Mouse (Mus musculus): ENCODE measurements around the gene Klhdc7a. TPM values are rescaled to one million over a fixed set of nuclear protein-coding genes. Genes with fewer than 3 reads are reported as not detected.

Gene Klhdc7a
- total and polyA plus RNA-seq, 3 experiments, result 0.11 TPM; not detected in 2

DNA sequence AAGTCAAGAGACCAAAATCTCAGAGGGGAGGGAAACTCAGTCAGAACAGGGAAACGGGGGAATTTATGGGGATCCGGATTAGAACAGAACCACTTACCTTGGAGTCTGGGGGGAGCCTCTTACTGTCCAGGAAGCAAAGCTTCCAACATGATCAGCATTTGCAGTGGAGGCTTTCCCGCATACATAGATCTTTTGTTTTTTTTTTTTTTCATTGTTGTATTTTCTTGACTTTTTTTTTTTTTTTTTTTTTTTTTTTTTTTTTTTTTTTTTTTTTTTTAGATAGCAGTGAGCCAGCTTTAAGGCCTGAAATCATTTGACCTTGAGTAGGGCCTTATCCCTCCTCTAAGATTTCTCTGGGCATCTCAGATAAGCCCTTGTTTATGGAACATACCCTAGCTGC lies 8.6 kb downstream of the Klhdc7a start:
- H3K36me3 ChIP-seq (replicated peaks), result no peaks in the 10 kb centered on the region
- no peak for TF ChIP-seq TAL1 (conservative IDR thresholded peaks at IDR 0.05; ENCODE audit: low read depth, low read length)
- DNase-seq (ENCODE audit: low spot score) (no peak), ATAC-seq (ENCODE audit: extremely low read depth, insufficient number of reproducible peaks, low FRiP score, poor library complexity, severe bottlenecking) (no peak)
- no peaks in the 10 kb centered on the region for H3K27me3 ChIP-seq (ENCODE audit: insufficient read depth, low read length)
- H3K9me3 ChIP-seq (replicated peaks), result peaks cover 47% of the 10 kb centered on the region
- no peak overlapping the region for H3K4me3 ChIP-seq (ENCODE audit: low read depth, low read length)
- no peaks in the 10 kb centered on the region for H3K4me1 ChIP-seq (ENCODE audit: insufficient read depth, low read depth, low read length)

DNA sequence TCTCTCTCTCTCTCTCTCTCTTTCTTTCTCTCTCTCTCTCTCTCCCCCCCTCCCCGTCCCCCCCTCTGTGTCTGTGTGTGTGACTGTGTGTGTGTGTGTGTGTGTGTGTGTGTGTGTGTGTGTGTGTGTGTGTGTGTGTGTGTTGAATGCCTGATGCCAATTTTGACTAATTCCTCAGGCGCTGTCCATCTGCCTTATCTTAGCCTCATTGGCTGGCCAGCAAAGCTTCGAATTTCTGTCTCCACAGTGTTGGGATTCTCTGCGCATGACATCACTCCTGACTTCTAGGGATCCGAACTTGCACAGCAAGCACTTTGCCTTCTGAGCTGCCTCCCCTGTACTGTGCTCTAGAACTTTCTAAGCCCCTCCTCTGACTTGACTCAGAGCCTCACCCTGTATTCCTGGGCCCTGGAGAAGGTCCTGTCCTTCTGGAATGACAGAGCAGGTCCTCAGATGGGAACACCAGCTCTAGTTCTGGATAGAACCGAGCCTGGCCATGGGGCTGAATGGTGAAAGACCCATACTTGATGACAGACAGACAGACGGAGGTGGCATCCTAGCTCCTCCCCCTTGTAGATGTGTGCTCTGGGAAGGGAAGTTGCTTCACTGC lies 16.8 kb downstream of the Klhdc7a start:
- peaks cover 60% of the 10 kb centered on the region for H3K9me3 ChIP-seq (replicated peaks)
- H3K36me3 ChIP-seq (replicated peaks), result no peaks in the 10 kb centered on the region
- no peak overlapping the region for H3K4me3 ChIP-seq (ENCODE audit: low read depth, low read length)
- no peak for DNase-seq (ENCODE audit: low spot score)
- H3K27me3 ChIP-seq (ENCODE audit: insufficient read depth, low read length), result no peaks in the 10 kb centered on the region
- no peaks in the 10 kb centered on the region for H3K4me1 ChIP-seq (ENCODE audit: insufficient read depth, low read depth, low read length)
- ATAC-seq (ENCODE audit: extremely low read depth, insufficient number of reproducible peaks, low FRiP score, poor library complexity, severe bottlenecking), result no peak
- no peak for TF ChIP-seq GATA2 (IDR thresholded peaks at IDR 0.05; ENCODE audit: borderline replicate concordance, low read depth, low read length)

DNA sequence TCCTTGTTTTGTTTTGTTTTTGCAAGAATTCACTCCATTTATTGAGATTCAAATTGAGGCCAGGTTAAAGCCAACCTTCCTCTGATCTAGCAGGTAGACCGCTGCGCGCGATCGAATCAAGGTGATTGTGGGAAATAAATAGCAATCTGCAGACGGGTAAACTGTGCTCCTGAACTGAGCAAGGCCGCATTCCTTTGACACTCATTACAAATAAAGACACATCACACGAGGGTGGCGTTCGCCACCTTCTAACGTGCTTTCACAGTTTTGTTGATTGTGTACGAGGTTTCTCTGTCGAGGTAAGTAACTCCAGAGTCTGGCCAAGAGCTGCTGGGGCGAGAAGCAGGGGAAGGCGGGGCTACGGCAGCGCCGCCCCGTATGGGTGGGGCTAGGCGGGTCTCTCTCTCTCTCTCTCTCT lies 17.4 kb downstream of the Klhdc7a start:
- Histone ChIP-seq H3K27me3 (ENCODE audit: insufficient read depth, low read length) (no peaks in the 10 kb centered on the region), H3K4me3 (ENCODE audit: low read depth, low read length) (no peak overlapping the region), H3K36me3 (replicated peaks) (no peaks in the 10 kb centered on the region), H3K9me3 (replicated peaks) (peaks cover 65% of the 10 kb centered on the region), H3K4me1 (ENCODE audit: insufficient read depth, low read depth, low read length) (no peaks in the 10 kb centered on the region)
- no peak for TF ChIP-seq CTCF (IDR thresholded peaks at IDR 0.05; ENCODE audit: low read depth, low read length)
- no peak for TF ChIP-seq POLR2AphosphoS5 (IDR thresholded peaks at IDR 0.05; ENCODE audit: insufficient replicate concordance, low read depth, low read length)
- DNase-seq (ENCODE audit: low spot score) (no peak), ATAC-seq (ENCODE audit: extremely low read depth, insufficient number of reproducible peaks, low FRiP score, poor library complexity, severe bottlenecking) (no peak)

DNA sequence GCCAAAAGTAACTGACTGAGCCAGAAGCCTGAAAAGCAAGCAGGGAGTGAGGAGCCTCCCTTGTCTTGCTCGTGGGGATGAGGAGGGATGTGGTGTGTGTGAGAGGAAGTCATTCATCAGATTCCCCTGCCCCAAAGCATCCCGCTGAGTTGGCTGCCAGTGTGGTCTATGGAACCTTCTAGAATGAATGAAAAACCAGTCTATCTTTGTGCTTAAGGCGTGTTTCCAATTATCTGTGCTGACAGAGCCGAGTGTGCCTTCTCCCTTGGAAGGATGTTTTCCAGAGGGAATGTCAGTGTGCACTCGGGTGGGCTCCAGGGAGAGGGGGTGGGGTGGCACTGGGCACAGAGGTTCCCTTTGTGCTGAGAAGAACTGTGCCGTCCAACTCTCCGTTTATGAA lies 19.2 kb downstream of the Klhdc7a start:
- no peak for TF ChIP-seq TAL1 (conservative IDR thresholded peaks at IDR 0.05; ENCODE audit: low read depth, low read length)
- TF ChIP-seq POLR2AphosphoS5 (IDR thresholded peaks at IDR 0.05; ENCODE audit: insufficient replicate concordance, low read depth, low read length), result no peak
- TF ChIP-seq CTCF (IDR thresholded peaks at IDR 0.05; ENCODE audit: low read depth, low read length), result no peak
- no peak for TF ChIP-seq GATA2 (IDR thresholded peaks at IDR 0.05; ENCODE audit: borderline replicate concordance, low read depth, low read length)
- TF ChIP-seq GATA1 (IDR thresholded peaks at IDR 0.05; ENCODE audit: borderline replicate concordance, low read length), result no peak
- ATAC-seq (ENCODE audit: extremely low read depth, insufficient number of reproducible peaks, low FRiP score, poor library complexity, severe bottlenecking) (no peak), DNase-seq (ENCODE audit: low spot score) (no peak)
- H3K9me3 ChIP-seq (replicated peaks), result peaks cover 82% of the 10 kb centered on the region
- no peaks in the 10 kb centered on the region for H3K36me3 ChIP-seq (replicated peaks)
- H3K4me1 ChIP-seq (ENCODE audit: insufficient read depth, low read depth, low read length), result no peaks in the 10 kb centered on the region
- H3K27me3 ChIP-seq (ENCODE audit: insufficient read depth, low read length), result no peaks in the 10 kb centered on the region
- no peak overlapping the region for H3K4me3 ChIP-seq (ENCODE audit: low read depth, low read length)

DNA sequence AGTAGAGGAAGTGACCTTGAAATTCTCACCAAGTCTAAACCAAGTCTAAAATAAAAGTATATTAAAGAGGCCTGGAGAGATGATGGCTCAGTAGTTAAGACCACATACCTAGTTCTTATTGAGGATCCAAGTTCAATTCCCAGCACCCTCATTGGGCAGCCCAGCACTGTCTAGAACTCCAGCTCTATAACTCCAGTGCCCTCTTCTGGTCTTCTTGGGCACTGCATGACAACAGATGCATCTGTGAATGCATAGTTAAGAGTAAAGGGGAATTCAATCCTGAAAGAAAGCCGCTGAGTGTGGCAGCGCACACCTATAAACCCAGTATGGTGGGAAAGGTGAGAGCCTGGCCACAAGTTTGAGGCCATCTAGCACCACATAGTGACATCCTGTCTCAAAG lies 20.5 kb downstream of the Klhdc7a start:
- no peaks in the 10 kb centered on the region for H3K36me3 ChIP-seq (replicated peaks)
- H3K4me3 ChIP-seq (ENCODE audit: low read depth, low read length), result no peak overlapping the region
- H3K9me3 ChIP-seq (replicated peaks), result peaks cover 91% of the 10 kb centered on the region
- no peaks in the 10 kb centered on the region for H3K27me3 ChIP-seq (ENCODE audit: insufficient read depth, low read length)
- H3K4me1 ChIP-seq (ENCODE audit: insufficient read depth, low read depth, low read length), result no peaks in the 10 kb centered on the region
- DNase-seq (ENCODE audit: low spot score) (no peak), ATAC-seq (ENCODE audit: extremely low read depth, insufficient number of reproducible peaks, low FRiP score, poor library complexity, severe bottlenecking) (no peak)
- TF ChIP-seq GATA1 (IDR thresholded peaks at IDR 0.05; ENCODE audit: borderline replicate concordance, low read length) (no peak), TAL1 (conservative IDR thresholded peaks at IDR 0.05; ENCODE audit: low read depth, low read length) (no peak), GATA2 (IDR thresholded peaks at IDR 0.05; ENCODE audit: borderline replicate concordance, low read depth, low read length) (no peak), POLR2AphosphoS5 (IDR thresholded peaks at IDR 0.05; ENCODE audit: insufficient replicate concordance, low read depth, low read length) (no peak), CTCF (IDR thresholded peaks at IDR 0.05; ENCODE audit: low read depth, low read length) (no peak)

DNA sequence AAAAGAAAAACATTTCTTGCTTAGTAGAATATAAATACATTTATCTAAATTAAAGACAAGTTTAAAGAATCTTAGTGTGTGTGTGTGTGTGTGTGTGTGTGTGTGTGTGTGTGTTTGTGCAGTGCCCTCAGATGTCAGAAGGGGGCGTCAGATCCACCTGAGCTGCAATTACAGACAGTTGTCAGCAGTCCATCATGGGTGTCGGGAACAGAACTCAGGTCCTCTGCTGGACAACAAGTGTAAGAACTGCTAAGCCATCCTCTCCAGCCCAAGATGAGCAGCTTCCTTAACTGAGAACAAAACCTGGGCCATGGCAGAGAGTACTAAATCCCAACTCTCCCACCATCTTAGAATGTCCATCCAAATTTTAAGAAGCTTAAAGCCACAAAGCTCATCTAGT lies 26.0 kb downstream of the Klhdc7a start:
- Histone ChIP-seq H3K4me1 (ENCODE audit: insufficient read depth, low read depth, low read length) (no peaks in the 10 kb centered on the region), H3K36me3 (replicated peaks) (no peaks in the 10 kb centered on the region), H3K9me3 (replicated peaks) (peaks cover 91% of the 10 kb centered on the region), H3K4me3 (ENCODE audit: low read depth, low read length) (no peak overlapping the region), H3K27me3 (ENCODE audit: insufficient read depth, low read length) (no peaks in the 10 kb centered on the region)
- no peak for ATAC-seq (ENCODE audit: extremely low read depth, insufficient number of reproducible peaks, low FRiP score, poor library complexity, severe bottlenecking)
- TF ChIP-seq GATA1 (IDR thresholded peaks at IDR 0.05; ENCODE audit: borderline replicate concordance, low read length) (no peak), GATA2 (IDR thresholded peaks at IDR 0.05; ENCODE audit: borderline replicate concordance, low read depth, low read length) (no peak), CTCF (IDR thresholded peaks at IDR 0.05; ENCODE audit: low read depth, low read length) (no peak), TAL1 (conservative IDR thresholded peaks at IDR 0.05; ENCODE audit: low read depth, low read length) (no peak), POLR2AphosphoS5 (IDR thresholded peaks at IDR 0.05; ENCODE audit: insufficient replicate concordance, low read depth, low read length) (no peak)
- no peak for DNase-seq (ENCODE audit: low spot score)

DNA sequence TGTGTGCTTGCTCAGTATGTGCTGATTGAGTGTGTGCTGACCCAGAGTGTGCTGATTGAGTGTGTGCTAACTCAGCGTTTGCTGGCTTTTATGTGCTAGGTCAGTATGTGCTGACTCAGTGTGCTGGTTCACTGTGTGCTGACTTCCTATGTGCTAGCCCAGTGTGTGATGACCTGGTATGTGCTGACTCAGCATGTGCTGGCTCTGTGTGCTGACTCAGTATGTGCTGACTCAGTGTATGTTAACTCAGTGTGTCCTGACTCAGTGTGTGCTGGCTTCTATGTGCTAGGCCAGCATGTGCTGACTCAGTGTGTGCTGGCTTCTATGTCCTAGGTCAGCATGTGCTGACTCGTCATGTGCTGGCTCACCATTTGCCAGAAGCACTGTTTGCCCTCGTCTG lies 32.3 kb downstream of the Klhdc7a start:
- no peaks in the 10 kb centered on the region for H3K4me1 ChIP-seq (ENCODE audit: insufficient read depth, low read depth, low read length)
- no peak overlapping the region for H3K4me3 ChIP-seq (ENCODE audit: low read depth, low read length)
- TF ChIP-seq TAL1 (conservative IDR thresholded peaks at IDR 0.05; ENCODE audit: low read depth, low read length), result no peak
- TF ChIP-seq CTCF (IDR thresholded peaks at IDR 0.05; ENCODE audit: low read depth, low read length), result no peak
- no peak for TF ChIP-seq GATA2 (IDR thresholded peaks at IDR 0.05; ENCODE audit: borderline replicate concordance, low read depth, low read length)
- no peak for TF ChIP-seq GATA1 (IDR thresholded peaks at IDR 0.05; ENCODE audit: borderline replicate concordance, low read length)
- no peak for TF ChIP-seq POLR2AphosphoS5 (IDR thresholded peaks at IDR 0.05; ENCODE audit: insufficient replicate concordance, low read depth, low read length)
- H3K9me3 ChIP-seq (replicated peaks), result peaks cover 93% of the 10 kb centered on the region
- no peaks in the 10 kb centered on the region for H3K27me3 ChIP-seq (ENCODE audit: insufficient read depth, low read length)
- ATAC-seq (ENCODE audit: extremely low read depth, insufficient number of reproducible peaks, low FRiP score, poor library complexity, severe bottlenecking), result no peak
- no peak for DNase-seq (ENCODE audit: low spot score)
- H3K36me3 ChIP-seq (replicated peaks), result no peaks in the 10 kb centered on the region

Measured in G1E (cell line).